Mouse (Mus musculus) megakaryocyte, embryonic 14.5 days (primary cell): ENCODE measurements around the gene Cd300lf. TPM values are rescaled to one million over a fixed set of nuclear protein-coding genes. Genes with fewer than 3 reads are reported as not detected.

Experiments used
- H3K27me3 ChIP-seq: replicated peaks from 2 replicates; pipeline ENCODE3; 2012; ENCODE audit warnings: inconsistent platforms
- H3K36me3 ChIP-seq: replicated peaks from 2 replicates; pipeline ENCODE3; 2012; ENCODE audit warnings: low read length, inconsistent platforms, mixed read lengths
- H3K4me1 ChIP-seq: 2 replicates; pipeline ENCODE4 v1.6.1; 2012; ENCODE audit warnings: inconsistent platforms
- H3K4me3 ChIP-seq: replicated peaks from 2 replicates; pipeline ENCODE3; 2012; ENCODE audit warnings: moderate library complexity, mild to moderate bottlenecking, inconsistent platforms
- H3K9me3 ChIP-seq: 2 replicates; pipeline ENCODE4 v1.6.1; 2012; ENCODE audit warnings: inconsistent platforms
- FLI1 ChIP-seq: IDR thresholded peaks from 2 replicates; pipeline ENCODE4 v1.6.1; 2012; ENCODE audit warnings: low read length, inconsistent platforms, mixed read lengths
- GATA1 ChIP-seq: IDR thresholded peaks from 3 replicates; pipeline ENCODE4 v1.6.1; 2012; ENCODE audit warnings: mixed read lengths, low read length, inconsistent platforms, borderline replicate concordance
- polyA plus RNA-seq: library from polyadenylated mRNA; stranded (reverse); fragments of >175 nt; gene quantifications from 2 replicates; pipeline ENCODE4 v1.2.3, GENCODE M21; 2012; ENCODE audit warnings: low replicate concordance; ENCODE audit not compliant: insufficient read depth

Gene Cd300lf
- polyA plus RNA-seq, 1 experiment, result 3.4 TPM

DNA sequence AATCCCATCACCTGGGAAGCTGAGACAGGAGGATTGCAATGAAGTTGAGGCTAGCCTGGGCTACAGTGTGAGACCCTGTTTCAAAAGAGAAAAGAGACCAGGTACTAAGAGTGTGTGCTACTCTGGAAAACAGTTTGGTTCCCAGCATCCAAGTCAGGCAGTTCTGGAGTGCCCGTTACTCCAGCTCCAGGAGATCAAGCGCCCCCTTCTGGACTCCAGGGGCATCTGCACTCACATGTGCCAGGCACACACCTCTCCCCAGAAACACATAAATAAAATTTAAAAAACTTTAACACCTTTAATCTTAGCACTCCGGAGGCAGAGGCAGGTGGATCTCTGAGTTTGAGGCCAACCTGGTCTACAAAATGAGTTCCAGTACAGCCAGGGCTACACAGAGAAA lies 52.4 kb downstream of the Cd300lf start:
- TF ChIP-seq GATA1 (no peak), FLI1 (no peak)
- Histone ChIP-seq H3K4me1 (peaks cover 53% of the 10 kb centered on the region), H3K27me3 (peaks cover 37% of the 10 kb centered on the region), H3K36me3 (no peaks in the 10 kb centered on the region), H3K9me3 (peaks cover 9% of the 10 kb centered on the region), H3K4me3 (no peak overlapping the region)

DNA sequence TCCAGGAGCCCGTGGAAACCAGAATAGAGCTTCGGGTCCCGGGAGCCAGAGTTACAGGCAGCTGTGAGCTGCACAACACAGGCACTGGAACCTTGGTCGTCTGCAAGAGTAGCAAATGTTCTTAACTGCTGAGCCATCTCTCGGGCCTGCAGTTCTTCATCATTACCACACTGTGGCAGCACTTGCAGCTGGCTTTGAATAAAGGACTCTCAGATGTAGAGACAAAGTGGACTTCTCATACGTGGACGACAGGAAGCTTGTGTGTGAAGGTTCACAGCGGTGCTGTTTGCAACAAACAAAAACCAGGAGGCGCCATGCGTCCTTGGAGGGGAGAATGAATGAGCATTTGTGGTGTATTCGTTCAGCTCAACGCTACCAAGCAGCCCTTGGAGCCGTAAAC lies 52.9 kb downstream of the Cd300lf start:
- no peak for TF ChIP-seq FLI1
- no peak for TF ChIP-seq GATA1
- Histone ChIP-seq H3K4me1 (peaks cover 58% of the 10 kb centered on the region), H3K4me3 (peak overlapping the region; percentile 5), H3K36me3 (no peaks in the 10 kb centered on the region), H3K9me3 (peaks cover 9% of the 10 kb centered on the region), H3K27me3 (peaks cover 32% of the 10 kb centered on the region)

DNA sequence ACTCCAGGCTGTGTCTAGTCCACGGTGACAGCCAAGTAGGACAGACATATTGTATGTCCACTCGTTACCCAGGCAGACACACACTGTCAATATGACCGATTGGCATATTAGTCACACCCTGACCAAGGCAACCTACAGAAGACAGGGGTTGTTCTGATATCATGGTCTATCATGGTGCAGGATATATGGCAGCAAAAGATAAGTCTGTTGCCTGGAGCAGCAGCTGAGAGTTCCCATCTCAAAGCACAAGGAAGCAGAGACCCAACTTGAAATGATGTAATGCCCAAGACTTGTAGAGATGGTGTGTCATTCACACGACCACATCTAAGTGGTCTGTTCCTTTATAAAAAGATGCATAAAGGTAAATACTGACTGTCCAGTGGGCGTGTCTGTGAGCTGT lies 55.1 kb downstream of the Cd300lf start:
- H3K4me1 ChIP-seq, result peaks cover 74% of the 10 kb centered on the region
- peak overlapping the region; percentile 12 for H3K4me3 ChIP-seq
- H3K27me3 ChIP-seq, result peaks cover 27% of the 10 kb centered on the region
- TF ChIP-seq GATA1, result no peak
- TF ChIP-seq FLI1, result no peak
- peaks cover 16% of the 10 kb centered on the region for H3K9me3 ChIP-seq
- no peaks in the 10 kb centered on the region for H3K36me3 ChIP-seq

DNA sequence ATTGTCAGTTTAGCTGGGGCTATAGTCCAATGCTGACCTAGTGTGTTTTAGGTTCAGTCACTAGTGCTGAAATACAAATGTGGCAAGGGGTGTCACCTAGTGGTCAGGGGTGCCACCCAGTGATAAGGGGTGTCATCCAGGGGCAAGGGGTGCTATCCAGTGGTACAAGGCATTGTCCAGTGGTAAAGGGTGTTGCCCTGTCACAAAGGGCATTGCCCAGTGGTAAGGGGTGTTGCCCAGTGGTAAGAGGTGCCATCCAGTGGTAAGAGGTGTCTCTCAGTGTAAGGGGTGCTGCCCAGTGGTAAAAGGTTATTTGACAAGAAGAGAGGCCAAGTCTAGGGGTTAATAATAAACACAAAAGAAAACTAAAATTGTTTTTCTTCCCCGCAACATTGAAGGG lies 56.4 kb downstream of the Cd300lf start:
- H3K27me3 ChIP-seq, result peaks cover 30% of the 10 kb centered on the region
- no peak for TF ChIP-seq FLI1
- no peak for TF ChIP-seq GATA1
- peaks cover 80% of the 10 kb centered on the region for H3K4me1 ChIP-seq
- no peak overlapping the region for H3K4me3 ChIP-seq
- peaks cover 16% of the 10 kb centered on the region for H3K9me3 ChIP-seq
- no peaks in the 10 kb centered on the region for H3K36me3 ChIP-seq

DNA sequence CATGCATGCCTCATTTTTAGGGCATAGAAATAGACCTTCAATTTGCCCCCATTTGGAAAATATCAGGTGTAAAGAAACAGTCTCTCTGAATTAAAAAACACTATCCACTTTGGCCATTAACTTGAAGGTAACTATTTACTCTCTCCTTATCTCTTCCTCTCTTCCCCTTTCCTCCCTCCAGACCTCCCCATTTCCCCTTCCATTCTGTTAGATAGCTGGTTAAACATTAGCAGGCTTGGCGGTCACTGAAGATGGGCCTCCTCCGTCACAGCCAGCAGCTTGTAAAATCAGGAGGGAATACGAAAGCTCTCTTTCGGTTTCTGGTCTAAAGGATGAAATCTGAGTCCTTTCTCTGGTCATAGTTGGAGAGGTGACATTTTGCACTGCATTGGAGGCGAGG lies 57.9 kb downstream of the Cd300lf start:
- Histone ChIP-seq H3K9me3 (peaks cover 16% of the 10 kb centered on the region), H3K4me3 (no peak overlapping the region), H3K36me3 (no peaks in the 10 kb centered on the region), H3K4me1 (peaks cover 90% of the 10 kb centered on the region), H3K27me3 (peaks cover 28% of the 10 kb centered on the region)
- TF ChIP-seq GATA1 (no peak), FLI1 (no peak)

DNA sequence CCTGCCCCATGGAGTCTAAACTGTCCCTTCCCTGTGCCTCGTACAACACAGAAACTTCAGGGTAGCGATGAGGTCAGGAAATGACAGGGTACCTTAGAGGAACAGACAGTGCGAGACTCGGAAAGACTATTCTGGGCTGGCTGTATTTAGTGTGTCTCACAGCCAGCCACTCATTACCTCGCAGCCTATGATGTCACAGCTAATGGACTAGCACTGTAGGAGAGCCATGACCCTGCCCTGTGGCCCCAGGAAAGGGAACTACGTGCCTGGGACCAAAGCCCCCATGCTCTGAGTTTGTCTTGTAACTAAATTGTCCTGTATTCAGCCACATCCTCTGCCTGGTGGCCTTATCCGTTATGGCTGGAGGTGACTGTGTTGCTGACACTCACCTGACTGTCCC lies 58.4 kb downstream of the Cd300lf start:
- no peaks in the 10 kb centered on the region for H3K36me3 ChIP-seq
- H3K27me3 ChIP-seq, result peaks cover 32% of the 10 kb centered on the region
- peaks cover 16% of the 10 kb centered on the region for H3K9me3 ChIP-seq
- peaks cover 90% of the 10 kb centered on the region for H3K4me1 ChIP-seq
- TF ChIP-seq FLI1 (no peak), GATA1 (no peak)
- no peak overlapping the region for H3K4me3 ChIP-seq

DNA sequence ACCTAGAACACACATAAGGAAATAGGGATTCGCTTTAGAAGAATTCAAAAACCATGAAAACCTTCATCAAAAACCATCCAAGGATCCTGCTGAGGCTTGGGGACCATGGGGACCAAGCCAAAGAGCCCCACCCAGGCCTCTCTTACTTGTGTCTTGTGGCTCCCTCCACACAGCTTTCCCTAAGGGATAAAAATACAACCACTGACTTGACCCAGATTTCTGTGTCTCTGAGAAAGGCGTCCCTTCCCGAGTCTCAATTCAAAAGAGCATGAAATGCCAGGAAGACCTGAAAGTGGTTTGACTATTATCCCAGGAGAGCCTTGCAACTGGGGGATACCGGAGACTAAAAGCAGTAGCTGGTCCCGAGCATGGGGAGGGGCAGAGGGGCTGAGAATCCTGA lies 60.8 kb downstream of the Cd300lf start:
- Histone ChIP-seq H3K4me3 (no peak overlapping the region), H3K36me3 (no peaks in the 10 kb centered on the region), H3K27me3 (peaks cover 47% of the 10 kb centered on the region), H3K4me1 (peaks cover 80% of the 10 kb centered on the region), H3K9me3 (0 out of 2 replicates have a peak, but pooled peaks cover 7% of the 10 kb centered on the region)
- no peak for TF ChIP-seq FLI1
- TF ChIP-seq GATA1, result no peak

DNA sequence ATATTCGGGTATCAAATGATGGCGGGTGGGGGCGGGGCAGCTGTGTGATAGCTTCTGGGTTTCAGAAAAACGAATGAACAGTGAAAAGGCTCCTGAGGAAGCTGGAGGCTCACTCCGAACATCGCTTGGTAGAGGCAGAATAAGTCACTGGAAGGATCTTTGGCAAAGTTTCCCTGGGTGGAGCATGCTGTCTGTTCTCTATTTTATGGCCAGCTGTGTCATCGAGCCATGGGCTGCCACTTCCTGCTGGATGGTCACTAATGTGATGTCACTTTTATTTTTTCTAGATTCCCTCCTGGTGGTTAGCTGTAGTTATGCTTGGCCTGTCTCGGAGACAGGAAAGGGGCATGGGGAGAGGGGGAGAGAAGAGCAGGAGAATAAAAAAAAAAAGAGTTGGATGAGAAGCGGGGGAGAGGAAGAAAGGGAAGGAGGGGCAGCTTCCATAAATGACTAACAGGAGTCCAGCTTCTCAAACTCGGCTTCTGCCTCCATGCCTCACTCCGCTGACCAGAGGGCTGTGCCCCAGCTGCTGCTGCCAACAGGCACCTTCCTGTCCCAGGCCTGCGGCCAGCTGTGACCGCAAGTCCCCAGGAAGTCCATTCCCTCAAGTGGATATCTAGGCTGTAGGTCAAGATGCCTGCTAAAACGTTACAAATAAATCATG lies 62.0 kb downstream of the Cd300lf start:
- 0 out of 2 replicates have a peak, but pooled peaks cover 7% of the 10 kb centered on the region for H3K9me3 ChIP-seq
- peaks cover 75% of the 10 kb centered on the region for H3K4me1 ChIP-seq
- no peaks in the 10 kb centered on the region for H3K36me3 ChIP-seq
- TF ChIP-seq GATA1, result no peak
- no peak for TF ChIP-seq FLI1
- H3K4me3 ChIP-seq, result peak overlapping the region; percentile 87
- peaks cover 52% of the 10 kb centered on the region for H3K27me3 ChIP-seq

DNA sequence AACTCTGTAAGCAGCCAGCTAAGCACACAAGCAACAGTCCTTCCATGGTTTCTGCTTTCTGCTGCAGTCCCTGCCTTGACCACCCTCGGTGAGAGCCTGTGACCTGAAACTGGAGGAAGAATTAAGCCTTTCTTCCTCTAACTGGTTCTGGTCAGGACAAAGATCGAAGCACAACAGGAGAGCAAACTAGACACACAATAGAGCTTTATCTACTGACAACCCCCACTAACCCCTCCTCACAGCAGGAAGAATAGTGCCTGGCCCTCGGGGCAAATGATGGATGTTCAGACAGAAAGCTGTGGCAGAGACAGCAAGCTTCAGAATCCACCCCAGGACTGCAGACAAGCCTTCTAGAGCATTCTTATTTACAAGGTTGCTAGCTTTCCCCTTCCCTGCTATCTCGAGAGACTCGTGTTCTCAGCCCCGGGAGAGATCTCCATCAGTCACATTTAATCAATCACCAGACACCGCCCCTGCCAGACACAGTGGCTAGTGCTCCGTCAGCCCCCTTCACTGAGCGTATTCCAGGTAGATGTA lies 62.7 kb downstream of the Cd300lf start:
- H3K4me1 ChIP-seq, result peaks cover 71% of the 10 kb centered on the region
- peak overlapping the region; percentile 87 for H3K4me3 ChIP-seq
- no peak for TF ChIP-seq GATA1
- no peak for TF ChIP-seq FLI1
- 0 out of 2 replicates have a peak, but pooled peaks cover 7% of the 10 kb centered on the region for H3K9me3 ChIP-seq
- H3K36me3 ChIP-seq, result no peaks in the 10 kb centered on the region
- H3K27me3 ChIP-seq, result peaks cover 55% of the 10 kb centered on the region

DNA sequence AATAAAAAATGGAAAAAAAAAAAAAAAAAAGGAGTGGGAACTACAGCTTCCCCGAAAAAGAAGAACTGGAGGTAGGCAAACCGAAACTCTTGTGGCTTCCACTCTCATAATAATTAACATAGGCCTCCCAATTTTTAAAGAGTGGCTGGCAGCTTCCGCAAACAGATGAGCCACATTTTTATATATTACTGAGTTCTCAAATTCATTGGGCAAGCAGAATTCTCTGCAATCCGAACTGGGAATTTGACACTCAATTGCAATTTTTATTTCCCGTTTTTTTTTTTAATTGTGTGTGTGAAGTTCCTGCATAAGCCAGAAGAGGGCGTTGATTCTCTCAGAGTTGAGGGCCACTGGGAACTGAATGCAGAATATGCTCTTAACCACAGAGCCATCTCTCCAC lies 67.0 kb downstream of the Cd300lf start:
- no peaks in the 10 kb centered on the region for H3K36me3 ChIP-seq
- H3K9me3 ChIP-seq, result no peaks in the 10 kb centered on the region
- no peak overlapping the region for H3K4me3 ChIP-seq
- no peak for TF ChIP-seq FLI1
- TF ChIP-seq GATA1, result no peak
- peaks cover 58% of the 10 kb centered on the region for H3K27me3 ChIP-seq
- peaks cover 36% of the 10 kb centered on the region for H3K4me1 ChIP-seq

Other genes starting within 250 kb of the Cd300lf start
- 3.4 and 3.6 TPM in 2 replicates for gene Cd300a, start 244.0 kb downstream of the Cd300lf start, polyA plus RNA-seq
- gene Cd300lb, start 199.6 kb downstream of the Cd300lf start, polyA plus RNA-seq, result 1.3 TPM in 1 of 2 replicates, not detected in the other
- not detected in 2 replicates for gene Cd300c, start 164.8 kb downstream of the Cd300lf start, polyA plus RNA-seq
- gene Cd300ld, start 144.1 kb downstream of the Cd300lf start, polyA plus RNA-seq, result 0.63 TPM in 1 of 2 replicates, not detected in the other
- 3.5 TPM in 1 of 2 replicates, not detected in the other for gene Cd300c2, start 132.1 kb downstream of the Cd300lf start, polyA plus RNA-seq
- not detected in 2 replicates for gene Cd300ld2, start 117.8 kb downstream of the Cd300lf start, polyA plus RNA-seq
- not detected in 2 replicates for gene Cd300ld4, start 107.0 kb downstream of the Cd300lf start, polyA plus RNA-seq
- not detected in 2 replicates for gene Cd300ld5, start 96.2 kb downstream of the Cd300lf start, polyA plus RNA-seq
- gene Cd300ld3, start 85.6 kb downstream of the Cd300lf start, polyA plus RNA-seq, result 1.1 TPM in 1 of 2 replicates, not detected in the other
- gene Cd300e, start 71.8 kb downstream of the Cd300lf start, polyA plus RNA-seq, result not detected in 2 replicates
- 8.4 and 19.8 TPM in 2 replicates for gene Rab37, start 42.6 kb downstream of the Cd300lf start, polyA plus RNA-seq
- gene Slc9a3r1, start 29.3 kb upstream of the Cd300lf start, polyA plus RNA-seq, result 123 and 223 TPM in 2 replicates
- gene Tmem104, start 53.5 kb upstream of the Cd300lf start, polyA plus RNA-seq, result 9.2 and 14.1 TPM in 2 replicates
- 23.4 and 27.1 TPM in 2 replicates for gene Nat9, start 53.9 kb upstream of the Cd300lf start, polyA plus RNA-seq
- gene Grin2c, start 133.3 kb upstream of the Cd300lf start, polyA plus RNA-seq, result not detected in 2 replicates
- 21.8 and 28.5 TPM in 2 replicates for gene Fdxr, start 143.1 kb upstream of the Cd300lf start, polyA plus RNA-seq
- gene Fads6, start 163.7 kb upstream of the Cd300lf start, polyA plus RNA-seq, result 0.07 TPM in 1 of 2 replicates, not detected in the other
- gene Otop2, start 173.2 kb upstream of the Cd300lf start, polyA plus RNA-seq, result 0.11 TPM in 1 of 2 replicates, not detected in the other
- gene Ush1g, start 188.0 kb upstream of the Cd300lf start, polyA plus RNA-seq, result not detected in 2 replicates
- not detected in 2 replicates for gene Otop3, start 200.7 kb upstream of the Cd300lf start, polyA plus RNA-seq
- gene Hid1, start 233.8 kb upstream of the Cd300lf start, polyA plus RNA-seq, result 1.2 TPM in 1 of 2 replicates, not detected in the other
- gene Cdr2l, start 247.9 kb upstream of the Cd300lf start, polyA plus RNA-seq, result not detected in 2 replicates